Mouse (Mus musculus) E14TG2a.4 (cell line): Measurements from ENCODE around the gene Fam83e.

Source experiments
- H3K27me3 ChIP-seq: 2 replicates; pipeline ENCODE4 v1.6.1; 2014; ENCODE audit warnings: low read length, control low read depth; ENCODE audit not compliant: insufficient read depth
- H3K36me3 ChIP-seq: 2 replicates; pipeline ENCODE4 v1.6.1; 2014; ENCODE audit warnings: low read length, control low read depth; ENCODE audit not compliant: insufficient read depth
- H3K4me1 ChIP-seq: replicated peaks from 2 replicates; pipeline ENCODE4 v1.6.1; 2014; ENCODE audit warnings: low read depth, low read length, control low read depth
- H3K4me3 ChIP-seq: replicated peaks from 2 replicates; pipeline ENCODE4 v1.5.1; 2014; ENCODE audit warnings: mild to moderate bottlenecking, low read length
- H3K9me3 ChIP-seq: 2 replicates; pipeline ENCODE4 v1.6.1; 2014; ENCODE audit warnings: low read length, control low read depth
- CTCF ChIP-seq: conservative IDR thresholded peaks from 2 replicates; pipeline ENCODE4 v1.5.1; 2014; ENCODE audit warnings: low read length
- NANOG ChIP-seq: IDR thresholded peaks from 2 replicates; pipeline ENCODE4 v1.6.1; 2014; ENCODE audit warnings: borderline replicate concordance, low read length, mixed read lengths
- POU5F1 ChIP-seq: IDR thresholded peaks from 2 replicates; pipeline ENCODE4 v1.6.1; 2014; ENCODE audit warnings: low read length, borderline replicate concordance

The Fam83e gene

GRCm38 (mm10) chr7:45715090-45715708 is 5.8 kb upstream of the Fam83e start, which contains the start of gene Rpl18:
TSS of gene Rpl18 (plus strand) at chr7:45715457.
- peaks cover 71% of the 10 kb centered on the region for H3K4me1 ChIP-seq
- peak within 1 kb of the TSS; percentile 85 for H3K4me3 ChIP-seq
- H3K36me3 ChIP-seq = peaks cover 69% of the 10 kb centered on the region
- H3K27me3 ChIP-seq = no peaks in the 10 kb centered on the region
- TF ChIP-seq NANOG (no peak), POU5F1 (no peak), CTCF (no peak)
- H3K9me3 ChIP-seq = no peaks in the 10 kb centered on the region

- H3K36me3 ChIP-seq = peaks cover 69% of the 10 kb centered on the region
- peak overlapping the region; percentile 85 for H3K4me3 ChIP-seq
- H3K4me1 ChIP-seq = peaks cover 71% of the 10 kb centered on the region
- no peaks in the 10 kb centered on the region for H3K27me3 ChIP-seq
- TF ChIP-seq NANOG (no peak), POU5F1 (no peak), CTCF (no peak)
- no peaks in the 10 kb centered on the region for H3K9me3 ChIP-seq
Measured at GRCm38 (mm10) chr7:45715741-45716459, 5.1 kb upstream of the Fam83e start.

GRCm38 (mm10) chr7:45716460-45716857 is 4.6 kb upstream of the Fam83e start:
- H3K36me3 ChIP-seq = peaks cover 69% of the 10 kb centered on the region
- peak overlapping the region; percentile 85; the same call in 1 of the 2 replicates for H3K4me3 ChIP-seq
- no peak for TF ChIP-seq POU5F1
- TF ChIP-seq CTCF = no peak
- no peak for TF ChIP-seq NANOG
- H3K27me3 ChIP-seq = no peaks in the 10 kb centered on the region
- H3K4me1 ChIP-seq = peaks cover 71% of the 10 kb centered on the region
- no peaks in the 10 kb centered on the region for H3K9me3 ChIP-seq

DNA sequence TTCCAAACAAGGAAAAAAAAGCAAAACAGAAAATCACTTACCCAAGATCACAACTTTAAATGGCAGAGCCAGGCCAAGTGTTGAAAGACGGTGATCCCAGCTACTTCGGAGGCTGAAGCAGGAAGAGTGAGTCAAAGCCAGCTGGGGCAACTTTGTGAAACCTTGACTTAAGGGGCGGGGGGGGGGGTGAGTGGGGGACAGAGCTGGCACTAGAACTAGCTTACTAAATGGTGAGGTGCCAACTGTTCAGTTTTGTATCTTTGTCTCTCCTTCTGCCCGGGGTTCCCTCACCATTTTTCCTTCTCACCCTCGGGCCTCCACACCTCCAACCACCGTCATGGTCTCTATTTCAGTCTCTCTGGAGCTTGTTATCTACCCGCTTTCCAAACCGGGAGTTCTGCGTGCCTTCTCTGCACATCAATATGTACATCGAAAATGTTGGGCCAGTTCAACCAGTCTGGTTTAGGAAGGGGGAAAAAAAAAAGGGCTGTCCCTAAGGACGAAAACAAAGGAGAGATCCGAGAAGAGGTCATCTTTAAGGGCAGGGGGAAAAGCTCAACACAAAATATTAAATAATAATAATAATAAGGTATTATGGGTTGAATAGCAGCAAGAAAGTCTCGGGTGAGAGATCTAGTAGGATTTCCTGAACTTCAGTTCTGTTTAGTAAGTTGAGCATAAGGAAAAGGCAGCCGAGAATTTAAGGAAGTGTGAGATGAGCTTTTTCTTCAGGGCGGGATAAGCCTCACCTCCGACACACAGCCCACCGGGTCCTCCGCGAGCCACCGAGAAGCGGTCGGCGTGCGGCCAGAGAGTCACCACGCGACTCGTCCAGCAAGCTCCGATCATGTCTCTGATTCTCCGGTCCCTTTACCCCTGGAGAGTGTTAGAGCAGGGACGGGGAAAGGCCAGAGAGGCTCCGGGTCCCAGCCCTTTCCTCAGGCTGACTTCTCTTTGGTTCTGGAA is 3.8 kb upstream of the Fam83e start:
- TF ChIP-seq CTCF (no peak), NANOG (no peak), POU5F1 (no peak)
- Histone ChIP-seq H3K4me1 (peaks cover 71% of the 10 kb centered on the region), H3K4me3 (peak overlapping the region; percentile 99), H3K27me3 (no peaks in the 10 kb centered on the region), H3K36me3 (peaks cover 69% of the 10 kb centered on the region), H3K9me3 (no peaks in the 10 kb centered on the region)

DNA sequence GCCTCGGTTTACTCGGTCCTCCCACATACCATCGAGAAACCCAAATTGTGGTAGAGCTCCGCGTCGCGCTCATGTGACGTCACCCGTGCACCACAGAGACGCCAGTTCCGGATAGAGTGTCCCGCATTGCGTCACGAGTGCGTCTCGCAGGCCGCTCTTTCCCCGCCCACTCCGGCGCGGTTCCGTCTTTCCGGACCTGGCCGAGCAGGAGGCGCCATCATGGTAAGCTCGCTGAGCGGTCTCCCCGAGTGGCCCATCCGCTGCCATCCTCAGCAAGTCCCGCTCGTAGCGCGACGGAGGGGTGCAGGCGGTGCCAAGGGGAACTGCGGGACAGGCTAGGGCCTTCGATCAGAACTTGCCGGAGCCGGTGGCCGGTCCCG is 3.1 kb upstream of the Fam83e start, which contains the start of gene Sphk2:
TSS of gene Sphk2 (minus strand) at position 85 of the 380 bp plus-strand sequence.
- H3K27me3 ChIP-seq = no peaks in the 10 kb centered on the region
- TF ChIP-seq CTCF = no peak
- no peak for TF ChIP-seq POU5F1
- TF ChIP-seq NANOG = no peak
- peaks cover 71% of the 10 kb centered on the region for H3K4me1 ChIP-seq
- no peaks in the 10 kb centered on the region for H3K9me3 ChIP-seq
- peaks cover 69% of the 10 kb centered on the region for H3K36me3 ChIP-seq
- peak within 1 kb of the TSS; percentile 99 for H3K4me3 ChIP-seq

GRCm38 (mm10) chr7:45718331-45718730 is 2.7 kb upstream of the Fam83e start:
- no peak for TF ChIP-seq POU5F1
- TF ChIP-seq CTCF = no peak
- TF ChIP-seq NANOG = no peak
- H3K4me3 ChIP-seq = peak overlapping the region; percentile 99

DNA sequence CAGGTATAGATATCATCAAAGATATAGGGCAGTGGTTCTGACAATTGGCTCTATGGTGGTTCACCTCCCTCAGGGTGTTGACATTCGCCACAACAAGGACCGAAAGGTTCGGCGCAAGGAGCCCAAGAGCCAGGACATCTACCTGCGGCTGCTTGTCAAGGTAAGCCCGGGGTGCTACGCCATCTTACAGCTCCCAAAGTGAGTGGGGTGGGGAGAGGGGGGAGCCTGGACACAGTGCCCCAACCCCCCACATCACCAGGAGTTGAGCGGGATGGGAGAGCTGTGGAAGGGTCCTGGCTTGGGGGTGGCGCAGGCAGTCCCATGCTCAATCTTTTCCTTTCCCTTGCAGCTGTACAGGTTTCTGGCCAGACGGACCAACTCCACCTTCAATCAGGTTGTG is 1.8 kb upstream of the Fam83e start:
- H3K4me3 ChIP-seq = peak overlapping the region; percentile 99
- H3K9me3 ChIP-seq = no peaks in the 10 kb centered on the region
- no peak for TF ChIP-seq POU5F1
- TF ChIP-seq NANOG = no peak
- TF ChIP-seq CTCF = no peak
- H3K4me1 ChIP-seq = peaks cover 66% of the 10 kb centered on the region
- no peaks in the 10 kb centered on the region for H3K27me3 ChIP-seq
- H3K36me3 ChIP-seq = peaks cover 69% of the 10 kb centered on the region

More at GRCm38 (mm10) chr7:45718331-45718730, 2.7 kb upstream of the Fam83e start:
- no peaks in the 10 kb centered on the region for H3K9me3 ChIP-seq
- peaks cover 69% of the 10 kb centered on the region for H3K36me3 ChIP-seq
- no peaks in the 10 kb centered on the region for H3K27me3 ChIP-seq
- peaks cover 68% of the 10 kb centered on the region for H3K4me1 ChIP-seq
